Mouse (Mus musculus) olfactory bulb, adult 2 months (tissue): Measurements from ENCODE around the gene Cfd.

Source experiments
- CTCF ChIP-seq: fragments of 200-500 bp; IDR thresholded peaks from 2 replicates; pipeline ENCODE4 v1.5.1; 2012; ENCODE audit warnings: low read depth, mild to moderate bottlenecking, low read length, moderate library complexity; ENCODE audit not compliant: insufficient read depth
- POLR2A ChIP-seq: fragments of 200-500 bp; IDR thresholded peaks from 2 replicates; pipeline ENCODE4 v1.6.1; 2012; ENCODE audit warnings: mild to moderate bottlenecking, low read depth, low read length, moderate library complexity; ENCODE audit not compliant: insufficient read depth

GRCm38 (mm10) chr10:79931797-79932196, 41.1 kb downstream of the Cfd start:
- TF ChIP-seq CTCF (no peak), POLR2A (no peak)
